ENCODE assay signal across 7 mouse cellular contexts in the genomic region with DNA sequence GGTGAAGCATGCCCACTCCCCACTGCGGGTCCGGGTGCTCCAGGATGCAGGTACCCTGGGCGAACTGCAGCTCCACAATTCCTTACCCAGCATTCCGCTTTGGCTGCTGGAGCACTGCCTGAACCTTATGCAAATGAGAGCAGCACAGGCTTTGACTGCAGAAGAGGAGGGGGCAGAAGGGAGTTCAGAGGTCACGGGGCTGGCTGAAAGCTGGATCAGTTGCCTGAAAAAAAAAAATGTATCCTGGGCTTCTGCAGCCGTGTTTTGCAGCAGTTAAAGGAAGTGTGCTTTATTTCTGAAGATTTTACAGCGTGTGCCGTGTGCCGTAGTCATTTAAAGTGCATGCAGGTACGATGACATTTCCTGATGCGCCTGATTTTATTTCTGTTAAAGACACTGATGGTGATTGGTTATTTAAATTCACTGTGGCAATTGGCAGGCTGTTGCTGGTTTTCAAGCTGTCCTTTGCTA.
DNase-seq lines count a peak whose midpoint lies in the region; ATAC-seq lines count a peak whose summit lies in the region.

No protein-coding gene starts in this region.

- H3K4me1 ChIP-seq in limb, embryonic 12.5 days (replicated peaks), result peaks cover 12% of the 10 kb centered on the region

- no peaks in the 10 kb centered on the region for H3K36me3 ChIP-seq in limb, embryonic 12.5 days

- peak; percentile 71; the same call in 1 of the 2 replicates for ATAC-seq in limb, embryonic 12.5 days (ENCODE audit: insufficient number of reproducible peaks, insufficient read depth, low FRiP score, low TSS enrichment, low read depth)
- ATAC-seq in inflammation-experienced regulatory T-cells, adult 6 months, result no peak

- WGBS in limb, embryonic 12.5 days, result 1% methylated on average over 11 of the region's 11 CpGs

- H3K9ac ChIP-seq in limb, embryonic 12.5 days (replicated peaks), result peak overlapping the region; percentile 47

- peak overlapping the region; percentile 41 for H3K4me3 ChIP-seq in limb, embryonic 12.5 days (replicated peaks)

- H3K27ac ChIP-seq in limb, embryonic 12.5 days, result peak overlapping the region; percentile 14

- H3K9me3 ChIP-seq in limb, embryonic 12.5 days, result no peaks in the 10 kb centered on the region

- no peaks in the 10 kb centered on the region for H3K27me3 ChIP-seq in limb, embryonic 12.5 days

- peak overlapping the region; percentile 59 for H3K4me2 ChIP-seq in limb, embryonic 12.5 days

- DNase-seq in adrenal gland, postnatal 25 days, result peak; percentile 12
- peak; percentile 53 to 62 for DNase-seq in cerebellum, postnatal 36 days
- DNase-seq in frontal cortex, postnatal 36 days (ENCODE audit: low spot score in 2 of 2), result peak; percentile 74 to 83
- peak; percentile 76 for DNase-seq in kidney, adult 9 months
- peak; percentile 80 for DNase-seq in neural tube, embryonic 10.5 days (ENCODE audit: extremely low spot score, low spot score)

Comparison
In these comparisons a context has a peak if more than half of its experiments do, and no peak if none do; other contexts are left out.
1. DNase-seq: peak in every context shown above with its lines; median percentile 80 in neural tube, embryonic 10.5 days; 78 in frontal cortex, postnatal 36 days; 76 in kidney, adult 9 months; 58 in cerebellum, postnatal 36 days; 12 in adrenal gland, postnatal 25 days.